Mouse (Mus musculus) forebrain, embryonic 16.5 days (tissue): ENCODE measurements around the gene Cd2. TPM values are rescaled to one million over a fixed set of nuclear protein-coding genes. Genes with fewer than 3 reads are reported as not detected.

Experiments used
- ATAC-seq: fragments of 200-750 bp; cut with Nextera tagmentation; 2 replicates; pipeline ENCODE4 v1.8.0; 2017; ENCODE audit warnings: mild to moderate bottlenecking, moderate library complexity
- H3K27ac ChIP-seq: fragments of 300-500 bp; sonication (generic); 2 replicates; pipeline ENCODE4 v1.5.1; 2014; ENCODE audit warnings: low read length, control low read depth
- H3K27me3 ChIP-seq: fragments of 300-500 bp; sonication (generic); replicated peaks from 2 replicates; pipeline ENCODE4 v1.6.1; 2014; ENCODE audit warnings: low read length; ENCODE audit not compliant: control insufficient read depth, insufficient read depth
- H3K36me3 ChIP-seq: fragments of 300-500 bp; sonication (generic); 2 replicates; pipeline ENCODE4 v1.6.1; 2014; ENCODE audit not compliant: control insufficient read depth, insufficient read depth
- H3K4me1 ChIP-seq: fragments of 300-500 bp; sonication (generic); replicated peaks from 2 replicates; pipeline ENCODE4 v1.6.1; 2014; ENCODE audit warnings: low read length; ENCODE audit not compliant: control insufficient read depth, insufficient read depth
- H3K4me2 ChIP-seq: fragments of 300-500 bp; sonication (generic); 2 replicates; pipeline ENCODE4 v1.6.1; 2014; ENCODE audit warnings: mild to moderate bottlenecking, low read length, control low read depth
- H3K4me3 ChIP-seq: fragments of 300-500 bp; sonication (generic); replicated peaks from 2 replicates; pipeline ENCODE4 v1.5.1; 2014; ENCODE audit warnings: mild to moderate bottlenecking, low read length, control low read depth
- H3K9ac ChIP-seq: fragments of 300-500 bp; sonication (generic); replicated peaks from 2 replicates; pipeline ENCODE4 v1.6.1; 2014; ENCODE audit warnings: low read depth, low read length, control low read depth
- H3K9me3 ChIP-seq: fragments of 300-500 bp; sonication (generic); 2 replicates; pipeline ENCODE4 v1.6.1; 2016; ENCODE audit warnings: low read length; ENCODE audit not compliant: control insufficient read depth
- WGBS: fragments of 180-500 bp; shearing (Covaris S2); extraction: QIAGEN DNeasy Blood & Tissue Kit; methylation state at CpG from one replicate; pipeline ENCODE4 v1.1.7; 2014; 5-methylcytosine and 5-hydroxymethylcytosine counted together
- polyA plus RNA-seq: library from polyadenylated mRNA; unstranded; fragments of >200 nt; fragmentation: Nextera tagmentation; extraction: Ambion mirVana; gene quantifications from 2 replicates; pipeline ENCODE4 v1.2.1, GENCODE M21; 2015

The Cd2 gene
- 0.37 and 0.57 TPM in 2 replicates for polyA plus RNA-seq

GRCm38 (mm10) chr3:101287911-101288311 is at the start of gene Cd2:
TSS of gene Cd2 (minus strand) at chr3:101287939.
- Histone ChIP-seq H3K4me1 (no peaks in the 10 kb centered on the region), H3K4me3 (no peak within 1 kb of the TSS), H3K27me3 (no peaks in the 10 kb centered on the region), H3K4me2 (no peak within 1 kb of the TSS), H3K9ac (no peak within 1 kb of the TSS), H3K36me3 (no peaks in the 10 kb centered on the region), H3K27ac (no peak within 1 kb of the TSS), H3K9me3 (no peaks in the 10 kb centered on the region)
- WGBS = 28% methylated on average over 4 of the region's 4 CpGs
- ATAC-seq = no peak

DNA sequence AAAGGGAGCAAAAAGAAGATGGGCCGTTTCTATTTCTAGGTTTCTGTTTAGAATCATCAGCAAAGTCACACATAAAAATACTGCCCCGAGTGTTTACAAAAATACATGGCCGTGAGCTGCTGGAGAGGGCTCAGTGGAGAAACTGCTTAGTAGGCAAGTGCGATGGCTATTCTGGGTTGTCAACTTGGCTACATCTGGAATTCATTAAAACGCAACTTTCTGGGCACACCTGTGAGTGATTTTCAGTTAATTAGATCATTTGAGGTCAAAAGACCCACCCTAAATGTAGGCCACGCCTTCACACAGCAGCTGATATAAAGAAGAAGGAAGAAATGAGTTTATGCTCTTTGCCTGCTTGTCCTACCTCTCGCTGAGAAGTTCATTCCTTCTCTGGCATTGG is 40.9 kb upstream of the Cd2 start:
- Histone ChIP-seq H3K27me3 (no peaks in the 10 kb centered on the region), H3K4me2 (no peak overlapping the region), H3K4me1 (no peaks in the 10 kb centered on the region), H3K27ac (no peak overlapping the region), H3K9ac (no peak overlapping the region), H3K4me3 (no peak overlapping the region), H3K9me3 (0 out of 2 replicates have a peak, but pooled peaks cover 2% of the 10 kb centered on the region), H3K36me3 (no peaks in the 10 kb centered on the region)
- WGBS = 90% methylated on average over 7 of the region's 7 CpGs
- ATAC-seq = no peak

GRCm38 (mm10) chr3:101327248-101327647 is 39.5 kb upstream of the Cd2 start:
- Histone ChIP-seq H3K9ac (no peak overlapping the region), H3K4me2 (no peak overlapping the region), H3K27me3 (no peaks in the 10 kb centered on the region), H3K9me3 (0 out of 2 replicates have a peak, but pooled peaks cover 2% of the 10 kb centered on the region), H3K27ac (no peak overlapping the region), H3K36me3 (no peaks in the 10 kb centered on the region), H3K4me3 (no peak overlapping the region), H3K4me1 (no peaks in the 10 kb centered on the region)
- 71% methylated on average over 2 of the region's 2 CpGs for WGBS
- ATAC-seq = no peak

DNA sequence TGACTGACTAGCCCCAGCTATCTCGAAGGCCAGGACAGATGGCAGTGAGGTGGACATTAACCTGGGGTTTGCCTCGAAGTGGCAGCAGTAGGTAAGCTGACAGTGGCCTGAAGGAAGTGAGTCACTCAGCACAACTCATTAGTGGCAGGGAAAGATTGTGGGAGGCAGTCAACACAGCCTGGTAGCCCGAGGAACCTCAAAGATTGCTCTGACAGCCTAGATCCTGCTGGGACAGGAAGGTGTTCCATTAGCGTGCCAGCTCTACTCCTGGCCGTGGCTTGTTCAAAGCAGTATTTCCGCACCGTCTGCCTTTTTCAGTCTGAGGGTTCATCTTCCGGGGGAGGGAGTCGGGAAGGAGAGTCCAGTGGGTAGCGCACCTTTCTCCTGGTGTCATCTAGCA is 34.7 kb upstream of the Cd2 start:
- WGBS = 74% methylated on average over 10 of the region's 10 CpGs
- H3K9ac ChIP-seq = no peak overlapping the region
- no peaks in the 10 kb centered on the region for H3K36me3 ChIP-seq
- no peak overlapping the region for H3K4me2 ChIP-seq
- H3K9me3 ChIP-seq = no peaks in the 10 kb centered on the region
- H3K4me3 ChIP-seq = no peak overlapping the region
- no peak for ATAC-seq
- H3K4me1 ChIP-seq = no peaks in the 10 kb centered on the region
- no peaks in the 10 kb centered on the region for H3K27me3 ChIP-seq
- no peak overlapping the region for H3K27ac ChIP-seq

DNA sequence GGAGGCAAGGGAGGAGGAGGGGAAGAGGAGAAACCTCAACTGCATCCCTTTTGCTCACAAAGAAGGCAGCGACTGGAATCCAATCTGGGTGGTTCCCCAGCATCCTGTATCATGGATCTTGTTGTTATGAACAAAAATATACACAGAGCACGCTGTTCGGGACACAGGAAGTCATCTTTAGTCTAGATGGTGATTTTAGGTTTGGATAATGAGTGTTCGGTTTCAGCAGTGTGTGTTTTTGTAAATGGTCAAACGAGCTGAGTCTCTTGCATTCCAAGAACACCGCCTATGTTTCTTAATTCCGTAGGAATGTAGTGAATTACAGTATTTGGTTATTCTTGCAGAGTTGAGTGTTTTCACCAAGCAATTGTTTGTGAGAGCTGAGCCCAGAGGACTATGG is 33.1 kb upstream of the Cd2 start:
- Histone ChIP-seq H3K9ac (no peak overlapping the region), H3K9me3 (no peaks in the 10 kb centered on the region)

GRCm38 (mm10) chr3:101318516-101319170 is 30.9 kb upstream of the Cd2 start:
- H3K9ac ChIP-seq = no peak overlapping the region
- H3K4me3 ChIP-seq = no peak overlapping the region
- H3K4me2 ChIP-seq = no peak overlapping the region
- H3K36me3 ChIP-seq = no peaks in the 10 kb centered on the region
- WGBS = 91% methylated on average over 6 of the region's 6 CpGs
- no peak for ATAC-seq
- no peaks in the 10 kb centered on the region for H3K27me3 ChIP-seq
- H3K4me1 ChIP-seq = no peaks in the 10 kb centered on the region
- H3K27ac ChIP-seq = no peak overlapping the region
- no peaks in the 10 kb centered on the region for H3K9me3 ChIP-seq

More for the DNA sequence above, 33.1 kb upstream of the Cd2 start:
- no peak overlapping the region for H3K27ac ChIP-seq
- H3K4me2 ChIP-seq = no peak overlapping the region
- H3K4me3 ChIP-seq = no peak overlapping the region
- no peaks in the 10 kb centered on the region for H3K36me3 ChIP-seq
- ATAC-seq = no peak
- H3K27me3 ChIP-seq = no peaks in the 10 kb centered on the region
- H3K4me1 ChIP-seq = no peaks in the 10 kb centered on the region
- WGBS = 59% methylated on average over 7 of the region's 7 CpGs

GRCm38 (mm10) chr3:101318115-101318514 is 30.4 kb upstream of the Cd2 start:
- Histone ChIP-seq H3K36me3 (no peaks in the 10 kb centered on the region), H3K9me3 (no peaks in the 10 kb centered on the region), H3K4me1 (no peaks in the 10 kb centered on the region), H3K27me3 (no peaks in the 10 kb centered on the region), H3K4me2 (no peak overlapping the region), H3K27ac (no peak overlapping the region), H3K4me3 (no peak overlapping the region), H3K9ac (no peak overlapping the region)
- WGBS = 68% methylated on average over 6 of the region's 6 CpGs
- no peak for ATAC-seq

DNA sequence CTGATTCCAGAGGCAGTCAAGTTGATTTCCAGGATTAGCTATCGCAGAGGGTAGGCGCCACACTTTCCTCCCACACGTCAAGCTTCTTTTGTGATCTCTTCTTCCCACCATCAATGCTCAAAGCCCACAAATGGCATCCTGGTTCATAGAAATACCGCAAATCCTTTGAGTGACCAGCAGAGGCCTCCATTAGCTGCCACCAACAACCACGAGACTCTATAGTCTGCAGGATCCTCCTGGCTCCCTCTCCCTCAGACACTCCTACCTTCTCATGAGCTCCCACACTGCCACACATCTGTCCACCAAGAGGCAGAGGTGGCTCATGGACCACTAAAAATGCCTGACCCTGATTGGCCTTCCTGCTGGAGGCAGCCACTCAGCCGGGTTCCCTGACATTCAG is 27.2 kb upstream of the Cd2 start:
- no peaks in the 10 kb centered on the region for H3K9me3 ChIP-seq
- WGBS = 73% methylated on average over 6 of the region's 6 CpGs
- no peaks in the 10 kb centered on the region for H3K36me3 ChIP-seq
- no peak for ATAC-seq
- H3K9ac ChIP-seq = no peak overlapping the region
- H3K4me2 ChIP-seq = no peak overlapping the region
- no peak overlapping the region for H3K4me3 ChIP-seq
- no peaks in the 10 kb centered on the region for H3K27me3 ChIP-seq
- H3K27ac ChIP-seq = no peak overlapping the region
- no peaks in the 10 kb centered on the region for H3K4me1 ChIP-seq

DNA sequence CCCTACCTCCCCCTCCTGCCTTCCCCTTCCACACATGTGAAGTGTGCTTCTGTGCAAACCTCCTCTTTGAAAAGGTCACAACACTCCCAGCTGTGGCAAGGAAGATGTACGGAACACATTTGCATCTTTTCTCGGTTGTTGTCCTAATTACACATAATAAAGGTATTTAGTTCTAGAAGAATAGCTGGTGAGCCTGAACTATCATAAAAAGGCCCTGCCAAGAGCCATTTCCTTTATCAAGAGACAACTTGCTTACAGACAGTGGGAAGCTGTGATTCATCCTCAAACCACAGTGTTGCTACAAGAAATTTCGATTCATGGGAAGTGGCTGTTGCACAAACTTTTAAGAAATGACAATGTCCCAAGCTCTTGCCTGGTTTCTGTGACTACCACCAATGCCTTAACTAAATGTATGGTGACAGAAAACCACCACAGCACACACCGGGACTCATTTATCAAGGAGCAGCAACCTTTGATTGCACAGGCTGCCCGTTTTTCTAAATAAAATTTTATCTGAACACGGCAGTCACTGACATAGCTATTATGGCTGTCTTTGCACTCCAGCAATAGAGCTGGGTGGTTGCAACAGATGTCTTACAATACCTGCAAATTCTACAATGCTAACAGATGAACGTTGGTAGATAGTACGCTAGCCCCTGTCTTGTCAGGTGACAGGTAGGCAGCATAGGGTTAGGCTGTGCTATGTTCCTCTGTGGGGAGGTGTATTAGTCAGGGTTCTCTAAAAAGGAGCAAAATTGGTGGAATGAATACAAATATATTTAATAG is 25.7 kb upstream of the Cd2 start:
- H3K27me3 ChIP-seq = no peaks in the 10 kb centered on the region
- H3K4me1 ChIP-seq = no peaks in the 10 kb centered on the region
- ATAC-seq = no peak
- no peak overlapping the region for H3K27ac ChIP-seq
- no peaks in the 10 kb centered on the region for H3K9me3 ChIP-seq
- H3K36me3 ChIP-seq = no peaks in the 10 kb centered on the region
- H3K4me2 ChIP-seq = no peak overlapping the region
- no peak overlapping the region for H3K9ac ChIP-seq
- no peak overlapping the region for H3K4me3 ChIP-seq
- 81% methylated on average over 8 of the region's 8 CpGs for WGBS
